18 mouse cellular contexts compared by ENCODE assay signal in the genomic region with DNA sequence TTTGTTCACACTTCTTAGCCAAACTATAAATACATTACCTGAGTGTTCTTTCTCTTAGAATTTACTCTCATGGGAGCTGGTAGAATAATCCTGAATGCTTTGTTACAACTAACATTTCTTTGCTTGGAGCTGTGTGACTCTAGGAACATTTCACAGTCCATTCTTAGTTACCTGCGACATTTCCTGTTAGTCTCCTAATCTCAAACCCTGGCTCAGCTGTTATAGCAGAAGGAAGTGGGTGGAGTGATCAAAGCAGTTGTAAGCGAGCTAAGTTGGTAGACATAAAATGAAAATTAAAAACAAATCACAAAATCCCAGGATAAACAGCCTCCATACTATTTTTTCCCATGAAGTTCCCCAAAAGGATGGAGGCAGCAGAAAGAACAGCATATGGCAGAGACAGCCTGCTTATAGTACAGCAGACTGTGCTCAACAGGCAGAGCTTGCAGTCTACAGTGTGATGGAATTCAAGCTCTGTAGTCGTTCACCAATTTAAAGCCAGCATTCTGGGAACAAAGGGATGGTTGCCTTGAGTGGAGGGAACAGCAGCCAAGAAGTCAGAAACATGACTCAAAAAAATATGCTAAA.
DNase-seq lines count a peak whose midpoint lies in the region; ATAC-seq lines count a peak whose summit lies in the region.
"Had no signal": no experiment of that assay in that cellular context is flagged by ENCODE, and none has a peak within 500 bp of the region (broad histone marks: within the 10 kb centered on the region; RNA-seq: fewer than 3 reads in every experiment).

No protein-coding gene starts in this region.

- H3K36me3 ChIP-seq in forebrain, embryonic 16.5 days (ENCODE audit: control insufficient read depth, insufficient read depth): no peaks in the 10 kb centered on the region
- H3K36me3 ChIP-seq in forebrain, embryonic 14.5 days (ENCODE audit: control insufficient read depth, insufficient read depth, low read length): no peaks in the 10 kb centered on the region
- H3K36me3 ChIP-seq in heart, embryonic 11.5 days (ENCODE audit: control insufficient read depth, insufficient read depth, low read length): no peaks in the 10 kb centered on the region
- H3K36me3 ChIP-seq: embryonic facial prominence, embryonic 12.5 days; heart, embryonic 10.5 days; hindbrain, embryonic 15.5 days had no signal

- peak; percentile 83 for ATAC-seq in forebrain, embryonic 16.5 days
- ATAC-seq in forebrain, embryonic 14.5 days: no peak
- ATAC-seq in heart, embryonic 11.5 days (replicated peaks; ENCODE audit: insufficient number of reproducible peaks, low FRiP score, low TSS enrichment): no peak

- no peak overlapping the region for H3K4me3 ChIP-seq in forebrain, embryonic 16.5 days (replicated peaks; ENCODE audit: low read length)
- no peak overlapping the region for H3K4me3 ChIP-seq in forebrain, embryonic 14.5 days (ENCODE audit: low read depth, low read length)
- no peak overlapping the region for H3K4me3 ChIP-seq in heart, embryonic 11.5 days (ENCODE audit: low read depth, low read length)
- H3K4me3 ChIP-seq: embryonic facial prominence, embryonic 12.5 days; heart, embryonic 10.5 days; hindbrain, embryonic 15.5 days had no signal

- WGBS in forebrain, embryonic 16.5 days: 66% methylated on average over 3 of the region's 3 CpGs
- 67% methylated on average over 3 of the region's 3 CpGs for WGBS in forebrain, embryonic 14.5 days
- WGBS in heart, embryonic 11.5 days (ENCODE audit: insufficient replicate concordance): 59% methylated on average over 3 of the region's 3 CpGs

- no peaks in the 10 kb centered on the region for H3K4me1 ChIP-seq in forebrain, embryonic 16.5 days (replicated peaks; ENCODE audit: control insufficient read depth, insufficient read depth, low read length)
- no peaks in the 10 kb centered on the region for H3K4me1 ChIP-seq in forebrain, embryonic 14.5 days (ENCODE audit: control insufficient read depth, insufficient read depth, low read length)
- no peaks in the 10 kb centered on the region for H3K4me1 ChIP-seq in heart, embryonic 11.5 days (ENCODE audit: control insufficient read depth, insufficient read depth, low read length)
- H3K4me1 ChIP-seq: embryonic facial prominence, embryonic 12.5 days; heart, embryonic 10.5 days; hindbrain, embryonic 15.5 days had no signal

- no peak overlapping the region for H3K27ac ChIP-seq in forebrain, embryonic 16.5 days (ENCODE audit: low read length)
- H3K27ac ChIP-seq in forebrain, embryonic 14.5 days (ENCODE audit: low read depth, low read length): no peak overlapping the region
- no peak overlapping the region for H3K27ac ChIP-seq in heart, embryonic 11.5 days (ENCODE audit: low read depth, low read length)
- H3K27ac ChIP-seq: embryonic facial prominence, embryonic 12.5 days; heart, embryonic 10.5 days; hindbrain, embryonic 15.5 days had no signal

- no peaks in the 10 kb centered on the region for H3K27me3 ChIP-seq in forebrain, embryonic 16.5 days (replicated peaks; ENCODE audit: control insufficient read depth, insufficient read depth, low read length)
- no peaks in the 10 kb centered on the region for H3K27me3 ChIP-seq in forebrain, embryonic 14.5 days (replicated peaks; ENCODE audit: control insufficient read depth, insufficient read depth, low read length)
- no peaks in the 10 kb centered on the region for H3K27me3 ChIP-seq in heart, embryonic 11.5 days (ENCODE audit: control insufficient read depth, insufficient read depth, low read length)
- H3K27me3 ChIP-seq: CH12.LX; embryonic facial prominence, embryonic 12.5 days; hindbrain, embryonic 15.5 days had no signal

- no peaks in the 10 kb centered on the region for H3K9me3 ChIP-seq in forebrain, embryonic 16.5 days (ENCODE audit: control insufficient read depth, low read length)
- no peaks in the 10 kb centered on the region for H3K9me3 ChIP-seq in forebrain, embryonic 14.5 days (replicated peaks; ENCODE audit: control insufficient read depth, low read length)
- no peaks in the 10 kb centered on the region for H3K9me3 ChIP-seq in heart, embryonic 11.5 days (replicated peaks; ENCODE audit: control insufficient read depth, low read length)
- H3K9me3 ChIP-seq: embryonic facial prominence, embryonic 12.5 days; heart, embryonic 10.5 days; hindbrain, embryonic 15.5 days had no signal

- no peak for DNase-seq in forebrain, embryonic 14.5 days (ENCODE audit: low spot score)
- peak; percentile 12 to 42 for DNase-seq in frontal cortex, postnatal 36 days (ENCODE audit: low spot score in 2 of 2)
- DNase-seq in layer of hippocampus, postnatal 25 days (ENCODE audit: extremely low spot score in 1 of 2, low spot score in 1 of 2): peak; percentile 9 to 19
- peak; percentile 53 to 77 for DNase-seq in right cerebral cortex, postnatal 10 days (ENCODE audit: low spot score in 2 of 2)
- DNase-seq in adrenal gland, postnatal 4 days (ENCODE audit: low spot score in 2 of 2): no peak
- DNase-seq in neural tube, embryonic 10.5 days (ENCODE audit: extremely low spot score, low spot score): no peak
- DNase-seq: adrenal gland, postnatal 25 days; cerebellum, adult 11-12 months; gastrocnemius, postnatal 10 days; kidney, adult 11 months; liver; lung, embryonic 14.5 days had no signal

- no peak overlapping the region for H3K9ac ChIP-seq in forebrain, embryonic 16.5 days (replicated peaks; ENCODE audit: low read depth, low read length)
- no peak overlapping the region for H3K9ac ChIP-seq in forebrain, embryonic 14.5 days (ENCODE audit: low read length)
- H3K9ac ChIP-seq in heart, embryonic 11.5 days (ENCODE audit: low read depth, low read length): no peak overlapping the region
- H3K9ac ChIP-seq: embryonic facial prominence, embryonic 12.5 days; hindbrain, embryonic 15.5 days; lung, embryonic 14.5 days had no signal

- no peak overlapping the region for H3K4me2 ChIP-seq in forebrain, embryonic 16.5 days (ENCODE audit: low read length)
- H3K4me2 ChIP-seq in forebrain, embryonic 14.5 days (ENCODE audit: low read length): no peak overlapping the region
- no peak overlapping the region for H3K4me2 ChIP-seq in heart, embryonic 11.5 days
- H3K4me2 ChIP-seq: embryonic facial prominence, embryonic 12.5 days; hindbrain, embryonic 15.5 days; lung, embryonic 14.5 days had no signal

Comparison
In these comparisons a context has a peak if more than half of its experiments do, and no peak if none do; other contexts are left out.
1. DNase-seq: peak in frontal cortex, postnatal 36 days (2 of 2), layer of hippocampus, postnatal 25 days (2 of 2) and right cerebral cortex, postnatal 10 days (2 of 2); none in forebrain, embryonic 14.5 days (single experiment), adrenal gland, postnatal 4 days (0 of 2) and neural tube, embryonic 10.5 days (single experiment).